Mouse (Mus musculus) stomach, postnatal 0 days (tissue): ENCODE measurements at regions not wholly inside any gene's neighbourhood (a gene's known extent, or its start where the extent isn't known, plus 50 kb on each side); places are given as distances from the start of the nearest gene placed in this dataset.

Source experiments
- CTCF ChIP-seq: IDR thresholded peaks from 2 replicates; pipeline ENCODE4 v1.5.1; 2016; ENCODE audit warnings: antibody characterized with exemption, low read depth, mild to moderate bottlenecking, moderate library complexity
- EP300 ChIP-seq: optimal IDR thresholded peaks from 2 replicates; pipeline ENCODE3; 2016; ENCODE audit warnings: antibody characterized with exemption

- TF ChIP-seq CTCF (no peak), EP300 (no peak)
These were observed 126.3 kb upstream of the 3110018I06Rik start for GRCm38 (mm10) chr12:107362120-107362519.
